Mouse (Mus musculus) intestine, embryonic 16.5 days (tissue): Measurements from ENCODE around the gene Prss33. TPM values are rescaled to one million over a fixed set of nuclear protein-coding genes. Genes with fewer than 3 reads are reported as not detected.
"Not testable (repeated sequence)": the region's sequence is repeated elsewhere in the genome, so short reads cannot be mapped to it uniquely, and the experiment has no call there.

ENCODE experiments used
- ATAC-seq: fragments of 200-750 bp; cut with Nextera tagmentation; 2 replicates; pipeline ENCODE4 v1.8.0; 2017; ENCODE audit warnings: moderate TSS enrichment, moderate library complexity
- H3K27ac ChIP-seq: fragments of 300-500 bp; sonication (generic); 2 replicates; pipeline ENCODE4 v1.5.1; 2014; ENCODE audit warnings: mild to moderate bottlenecking, low read length
- H3K27me3 ChIP-seq: fragments of 300-500 bp; sonication (generic); replicated peaks from 2 replicates; pipeline ENCODE4 v1.6.1; 2014; ENCODE audit warnings: low read length, control low read depth, mixed read lengths; ENCODE audit not compliant: control insufficient read depth, insufficient read depth
- H3K36me3 ChIP-seq: fragments of 300-500 bp; sonication (generic); 2 replicates; pipeline ENCODE4 v1.6.1; 2014; ENCODE audit warnings: low read length, control low read depth; ENCODE audit not compliant: control insufficient read depth, insufficient read depth
- H3K4me1 ChIP-seq: fragments of 300-500 bp; sonication (generic); 2 replicates; pipeline ENCODE4 v1.6.1; 2014; ENCODE audit warnings: low read length, control low read depth, mixed read lengths; ENCODE audit not compliant: control insufficient read depth, insufficient read depth
- H3K4me2 ChIP-seq: fragments of 300-500 bp; sonication (generic); 2 replicates; pipeline ENCODE4 v1.6.1; 2014; ENCODE audit warnings: low read depth, low read length, control low read depth
- H3K4me3 ChIP-seq: fragments of 300-500 bp; sonication (generic); 2 replicates; pipeline ENCODE4 v1.5.1; 2014; ENCODE audit warnings: mild to moderate bottlenecking, low read length
- H3K9ac ChIP-seq: fragments of 300-500 bp; sonication (generic); 2 replicates; pipeline ENCODE4 v1.6.1; 2014; ENCODE audit warnings: low read depth, low read length
- H3K9me3 ChIP-seq: fragments of 300-500 bp; sonication (generic); 2 replicates; pipeline ENCODE4 v1.6.1; 2016; ENCODE audit warnings: low read length, control low read depth; ENCODE audit not compliant: control insufficient read depth
- WGBS: fragments of 180-500 bp; shearing (Covaris S2); extraction: QIAGEN DNeasy Blood & Tissue Kit; methylation state at CpG from one replicate; pipeline ENCODE4 v1.1.7; 2014; 5-methylcytosine and 5-hydroxymethylcytosine counted together
- polyA plus RNA-seq: library from polyadenylated mRNA; unstranded; fragments of >200 nt; fragmentation: Nextera tagmentation; extraction: Ambion mirVana; gene quantifications from 2 replicates; pipeline ENCODE4 v1.2.1, GENCODE M21; 2015

Gene Prss33
- 0.17 TPM in 1 of 2 replicates, not detected in the other for polyA plus RNA-seq

DNA sequence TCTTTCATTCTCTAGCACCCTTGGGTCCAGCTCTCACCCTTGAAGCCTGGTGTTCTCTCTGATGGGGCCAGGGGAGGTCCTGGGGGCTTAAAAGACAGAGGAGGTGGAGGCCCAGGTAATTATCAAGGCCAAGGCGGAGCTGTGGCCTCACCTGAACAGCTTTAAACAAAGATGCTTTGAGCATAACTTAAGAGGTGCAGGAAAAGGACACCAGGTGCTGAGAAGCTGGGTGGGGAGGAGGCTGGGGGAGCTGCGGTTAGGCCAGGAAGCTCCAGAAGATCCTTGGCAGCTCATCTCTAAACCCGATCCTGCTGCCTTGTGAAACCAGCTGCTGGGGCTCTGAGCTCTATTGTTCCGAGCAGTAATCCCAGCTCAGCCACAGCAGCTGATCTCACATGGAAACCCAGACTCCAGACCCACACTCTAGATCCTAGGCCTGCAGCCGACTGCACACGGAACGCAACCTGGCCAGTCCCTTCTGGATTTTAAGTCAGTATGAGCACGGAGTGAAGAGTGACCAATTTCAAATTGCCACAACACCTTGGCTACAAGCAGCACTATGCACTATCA is at the start of gene Prss33:
Gene Prss33 (minus strand): TSS at position 51 of the 570 bp plus-strand sequence.
- Histone ChIP-seq H3K9ac (no peak within 1 kb of the TSS; the same call in 1 of the 2 replicates), H3K4me3 (no peak within 1 kb of the TSS), H3K27ac (no peak within 1 kb of the TSS), H3K27me3 (no peaks in the 10 kb centered on the region; the same call in 1 of the 2 replicates), H3K9me3 (no peaks in the 10 kb centered on the region), H3K36me3 (no peaks in the 10 kb centered on the region), H3K4me1 (no peaks in the 10 kb centered on the region), H3K4me2 (no peak within 1 kb of the TSS)
- no peak for ATAC-seq
- WGBS = 69% methylated on average over 8 of the region's 8 CpGs

DNA sequence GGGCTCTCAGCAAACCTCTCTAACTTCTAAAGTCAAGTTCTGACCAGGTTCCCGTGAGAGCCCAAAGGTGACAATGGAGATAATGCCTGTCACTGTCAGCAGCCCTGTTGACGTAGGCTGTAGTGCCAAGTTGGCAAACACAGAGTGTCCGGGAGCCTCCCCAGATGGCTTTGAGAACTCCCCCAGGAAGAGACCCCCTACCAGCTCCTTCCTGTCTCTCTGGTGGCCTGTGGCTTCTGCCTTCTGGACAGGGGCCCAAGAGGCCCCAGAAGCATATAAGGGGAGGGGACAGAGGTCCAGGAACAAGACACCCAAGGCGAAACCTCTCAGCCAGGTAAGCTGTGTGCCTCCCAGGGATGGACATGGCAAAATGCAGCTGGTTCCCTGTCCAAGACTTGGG is 44.7 kb upstream of the Prss33 start, which contains the start of the genes Dcpp1 and Dcpp2:
Gene Dcpp1 (plus strand): TSS at position 301 of the 400 bp plus-strand sequence.
Gene Dcpp2 (plus strand): TSS at position 305 of the 400 bp plus-strand sequence.
- not testable (repeated sequence) for H3K4me1 ChIP-seq, H3K27ac ChIP-seq, H3K27me3 ChIP-seq, H3K4me2 ChIP-seq, ATAC-seq, H3K9me3 ChIP-seq, H3K4me3 ChIP-seq, H3K9ac ChIP-seq, H3K36me3 ChIP-seq
- 73% methylated on average over 4 of the region's 4 CpGs for WGBS

DNA sequence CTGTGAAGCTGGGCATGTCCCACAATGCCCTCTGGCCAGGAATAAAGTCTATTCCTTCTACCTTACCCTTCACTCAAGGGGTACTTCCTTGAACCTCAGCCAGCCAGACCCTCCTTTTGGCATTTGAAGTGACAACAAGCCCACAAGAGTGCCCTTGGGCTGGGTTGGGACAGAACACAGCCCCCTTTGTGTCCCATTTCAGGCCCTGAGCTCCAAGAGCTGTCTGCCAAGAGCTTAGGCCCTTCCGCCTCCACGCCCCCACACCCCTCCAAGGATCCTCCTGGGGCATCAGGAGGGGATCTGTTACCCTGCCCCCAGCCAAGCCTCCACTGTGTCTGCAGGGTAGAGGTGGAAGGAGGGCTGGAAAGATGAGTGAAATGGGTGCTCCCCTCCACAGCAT is 41.3 kb upstream of the Prss33 start:
- Histone ChIP-seq H3K4me1 (peaks cover 3% of the 10 kb centered on the region; the same call in 1 of the 2 replicates), H3K27me3 (no peaks in the 10 kb centered on the region), H3K27ac (no peak overlapping the region), H3K9me3 (no peaks in the 10 kb centered on the region), H3K4me2 (no peak overlapping the region), H3K4me3 (no peak overlapping the region), H3K36me3 (no peaks in the 10 kb centered on the region), H3K9ac (no peak overlapping the region)
- no peak for ATAC-seq
- 72% methylated on average over 2 of the region's 2 CpGs for WGBS

DNA sequence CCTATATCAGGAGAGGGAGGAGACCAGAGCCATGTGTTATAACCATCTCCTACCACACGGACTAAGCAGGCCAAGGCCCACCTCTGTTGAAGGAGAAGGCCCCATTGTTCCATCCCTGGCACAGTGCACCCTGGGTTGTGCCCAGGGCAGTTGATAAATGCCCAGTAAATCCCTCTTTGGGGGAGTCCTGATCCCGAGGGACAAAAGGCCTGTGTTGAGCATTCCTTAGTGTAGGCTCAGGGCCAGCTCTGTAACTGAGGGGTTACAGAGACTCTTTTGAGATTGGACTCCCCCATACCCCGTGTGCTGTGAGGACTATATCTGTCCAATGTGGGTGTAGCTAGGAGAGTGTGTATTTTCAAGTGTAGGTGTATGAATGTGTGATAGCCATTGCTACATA is 40.9 kb upstream of the Prss33 start:
- Histone ChIP-seq H3K4me1 (peaks cover 3% of the 10 kb centered on the region; the same call in 1 of the 2 replicates), H3K4me2 (no peak overlapping the region), H3K9me3 (no peaks in the 10 kb centered on the region), H3K27ac (no peak overlapping the region), H3K4me3 (no peak overlapping the region), H3K27me3 (no peaks in the 10 kb centered on the region), H3K36me3 (no peaks in the 10 kb centered on the region), H3K9ac (no peak overlapping the region)
- WGBS = 63% methylated on average over 3 of the region's 3 CpGs
- peak; percentile 37; the same call in 1 of the 2 replicates for ATAC-seq

DNA sequence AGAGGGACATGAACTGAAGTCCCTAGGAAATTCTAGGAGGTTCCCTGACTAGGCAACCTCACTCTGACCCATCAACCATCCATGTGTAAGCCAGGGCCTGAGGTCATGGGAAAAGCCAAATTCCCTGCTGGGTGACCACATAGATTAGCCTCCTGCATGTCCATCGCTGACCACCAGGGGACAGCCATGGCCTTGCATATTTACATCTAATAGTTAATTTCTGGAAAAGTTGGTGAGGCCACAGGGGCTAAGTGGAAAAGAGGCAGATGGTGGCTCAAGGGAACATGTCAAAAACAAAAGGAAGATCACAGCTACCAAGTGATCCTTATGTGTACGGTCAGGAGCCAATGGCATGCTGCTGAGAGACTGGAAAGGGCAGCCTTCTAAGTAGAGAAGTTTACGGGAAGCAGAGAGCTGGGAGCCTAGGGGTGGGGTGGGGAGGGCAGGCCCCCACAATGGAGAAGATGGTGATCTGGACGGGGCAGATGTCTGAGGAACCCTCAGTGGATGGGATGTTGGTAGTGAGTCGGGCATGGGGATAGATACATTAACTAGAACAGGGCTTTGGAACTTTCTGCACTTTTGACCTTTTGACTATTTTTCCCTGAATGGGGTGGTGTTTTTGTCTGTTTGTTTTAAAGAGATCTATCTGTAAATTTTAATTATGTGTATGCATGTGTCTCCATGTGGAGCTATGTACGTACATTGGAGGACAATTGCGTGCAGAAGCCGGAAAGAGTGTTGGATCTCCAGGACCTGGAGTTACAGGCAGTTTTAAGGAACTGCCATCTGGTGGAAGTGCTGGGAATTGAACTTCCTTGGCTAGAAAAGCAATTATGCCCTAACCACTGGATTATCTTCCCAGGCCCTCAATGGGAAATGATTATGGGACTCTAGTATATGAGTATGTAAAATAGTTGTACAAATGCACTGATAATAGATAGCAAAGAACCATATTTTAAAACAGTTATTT is 38.3 kb upstream of the Prss33 start:
- Histone ChIP-seq H3K4me2 (no peak overlapping the region), H3K4me1 (peaks cover 3% of the 10 kb centered on the region; the same call in 1 of the 2 replicates), H3K4me3 (no peak overlapping the region), H3K36me3 (no peaks in the 10 kb centered on the region), H3K9ac (0 out of 2 replicates have a peak overlapping the region, but pooled peaks have one; percentile 9), H3K27me3 (no peaks in the 10 kb centered on the region), H3K9me3 (no peaks in the 10 kb centered on the region), H3K27ac (no peak overlapping the region)
- ATAC-seq = peak; percentile 31
- 41% methylated on average over 8 of the region's 8 CpGs for WGBS

DNA sequence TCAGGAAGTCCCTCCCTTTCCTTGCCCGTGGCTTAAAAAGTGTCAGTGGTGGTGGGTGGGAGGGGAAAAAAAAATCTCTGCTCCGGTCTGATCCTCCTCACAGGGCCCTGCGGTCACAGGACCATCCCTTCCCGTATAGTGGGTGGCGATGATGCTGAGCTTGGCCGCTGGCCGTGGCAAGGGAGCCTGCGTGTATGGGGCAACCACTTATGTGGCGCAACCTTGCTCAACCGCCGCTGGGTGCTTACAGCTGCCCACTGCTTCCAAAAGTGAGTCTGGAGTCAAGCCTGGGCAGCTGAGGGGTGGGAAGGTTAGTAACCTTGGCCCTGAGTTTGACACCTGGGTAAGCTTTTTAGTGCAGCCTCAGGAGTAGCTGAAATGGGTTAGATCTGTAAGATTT is 32.7 kb upstream of the Prss33 start:
- ATAC-seq = no peak
- 92% methylated on average over 11 of the region's 11 CpGs for WGBS
- H3K27me3 ChIP-seq = no peaks in the 10 kb centered on the region
- no peak overlapping the region for H3K4me2 ChIP-seq
- H3K9me3 ChIP-seq = no peaks in the 10 kb centered on the region; the same call in 1 of the 2 replicates
- H3K9ac ChIP-seq = no peak overlapping the region
- H3K36me3 ChIP-seq = no peaks in the 10 kb centered on the region
- no peak overlapping the region for H3K4me3 ChIP-seq
- H3K27ac ChIP-seq = no peak overlapping the region
- no peaks in the 10 kb centered on the region for H3K4me1 ChIP-seq

DNA sequence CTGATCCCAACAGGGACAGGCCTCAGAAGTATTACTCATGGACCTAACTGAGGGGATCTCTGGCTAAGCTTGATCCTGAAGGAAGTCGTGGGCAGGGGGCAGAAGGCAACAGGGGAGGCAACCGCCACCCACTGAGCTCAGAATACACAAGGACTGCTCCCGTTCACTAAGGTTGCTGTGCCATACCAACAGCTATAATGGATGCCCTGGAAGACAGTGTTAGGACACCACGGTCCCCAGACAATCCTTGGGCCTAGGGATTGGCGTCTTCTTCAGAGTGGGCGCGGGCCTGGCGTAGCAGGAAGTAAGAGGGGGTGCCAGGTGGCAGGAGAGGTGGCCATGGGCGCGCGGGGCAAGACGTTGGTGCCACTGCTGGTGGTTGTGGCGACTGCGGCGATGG is 31.9 kb upstream of the Prss33 start, which contains the start of gene Prss21:
Gene Prss21 (plus strand): TSS at position 301 of the 400 bp plus-strand sequence.
- H3K4me2 ChIP-seq = no peak within 1 kb of the TSS
- H3K4me3 ChIP-seq = no peak within 1 kb of the TSS
- no peak within 1 kb of the TSS for H3K9ac ChIP-seq
- no peaks in the 10 kb centered on the region for H3K36me3 ChIP-seq
- no peaks in the 10 kb centered on the region for H3K27me3 ChIP-seq
- no peaks in the 10 kb centered on the region for H3K4me1 ChIP-seq
- WGBS = 89% methylated on average over 15 of the region's 15 CpGs
- H3K27ac ChIP-seq = no peak within 1 kb of the TSS
- ATAC-seq = no peak
- H3K9me3 ChIP-seq = no peaks in the 10 kb centered on the region; the same call in 1 of the 2 replicates

DNA sequence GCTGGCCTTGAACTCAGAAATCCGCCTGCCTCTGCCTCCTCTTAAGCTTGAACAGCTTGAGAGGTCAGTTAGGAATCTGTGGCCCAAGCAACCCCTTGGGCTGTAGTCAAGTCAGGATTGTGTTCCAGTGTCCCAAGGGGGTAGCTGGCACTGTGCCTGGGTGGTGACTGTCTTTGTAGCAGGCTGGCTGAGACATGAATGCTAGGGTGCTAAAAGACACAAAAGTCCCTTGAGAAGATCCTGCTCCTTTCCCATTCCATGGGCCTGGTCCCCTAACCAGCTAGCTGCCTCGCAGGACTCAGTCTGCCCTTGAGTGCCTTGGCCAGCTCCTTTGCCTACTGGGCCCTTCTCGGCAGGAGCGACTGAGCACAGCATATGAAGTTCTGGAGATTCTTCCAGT is 27.1 kb upstream of the Prss33 start:
- Histone ChIP-seq H3K36me3 (no peaks in the 10 kb centered on the region), H3K27me3 (no peaks in the 10 kb centered on the region), H3K4me3 (no peak overlapping the region), H3K9ac (no peak overlapping the region), H3K4me2 (no peak overlapping the region), H3K9me3 (no peaks in the 10 kb centered on the region; the same call in 1 of the 2 replicates), H3K27ac (no peak overlapping the region), H3K4me1 (no peaks in the 10 kb centered on the region)
- 89% methylated on average over 4 of the region's 4 CpGs for WGBS
- ATAC-seq = no peak

DNA sequence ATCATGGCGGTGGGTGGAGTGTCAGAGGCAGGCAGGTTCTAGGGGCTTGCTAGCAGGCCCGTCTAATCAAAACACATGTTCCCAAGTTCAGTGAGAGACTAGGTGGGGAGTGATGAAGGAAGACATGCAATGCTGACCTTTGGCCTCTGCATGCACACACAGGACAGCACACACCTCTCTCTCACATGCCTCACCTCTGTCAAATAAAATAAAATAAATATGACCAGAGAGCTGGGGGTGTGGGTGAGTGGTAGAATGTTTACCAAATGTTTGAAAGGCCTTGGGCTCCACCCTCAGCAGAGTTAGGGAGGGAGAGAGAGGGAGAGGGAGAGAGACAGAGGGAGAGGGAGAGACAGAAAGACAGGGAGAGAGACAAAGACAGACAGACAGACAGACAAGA is 22.1 kb upstream of the Prss33 start:
- 49% methylated on average over 2 of the region's 2 CpGs for WGBS
- Histone ChIP-seq H3K9me3 (no peaks in the 10 kb centered on the region), H3K4me3 (no peak overlapping the region), H3K27ac (no peak overlapping the region), H3K9ac (no peak overlapping the region), H3K27me3 (no peaks in the 10 kb centered on the region), H3K4me2 (no peak overlapping the region), H3K4me1 (0 out of 2 replicates have a peak, but pooled peaks cover 2% of the 10 kb centered on the region), H3K36me3 (no peaks in the 10 kb centered on the region)
- ATAC-seq = peak; percentile 63; the same call in 1 of the 2 replicates
